Mouse (Mus musculus) neural tube, embryonic 12.5 days (tissue): Measurements from ENCODE around the gene Marcksl1. TPM values are rescaled to one million over a fixed set of nuclear protein-coding genes. Genes with fewer than 3 reads are reported as not detected.

Experiments
- microRNA-seq: library from miRNA; unstranded; fragments of <30 nt; microRNA quantifications from one replicate; pipeline ENCODE4, GENCODE M21; 2017
- polyA plus RNA-seq: library from polyadenylated mRNA; unstranded; fragments of >200 nt; fragmentation: Nextera tagmentation; extraction: Ambion mirVana; gene quantifications from 2 replicates; pipeline ENCODE4 v1.2.1, GENCODE M21; 2016

Gene Marcksl1
- polyA plus RNA-seq, 1 experiment from 2014 or later, result 2,122 TPM

Small RNA genes within 50 kb of the gene (microRNA-seq; reads per million reads assigned to microRNA genes)
- not detected for gene Mir8119

Other genes starting within 250 kb of the Marcksl1 start
- 1.7 and 1.9 TPM in 2 replicates for gene Sync, start 226.0 kb upstream of the Marcksl1 start, polyA plus RNA-seq
- 451 and 469 TPM in 2 replicates for gene Rbbp4, start 178.2 kb upstream of the Marcksl1 start, polyA plus RNA-seq
- 34.2 and 38.0 TPM in 2 replicates for gene Zbtb8os, start 177.9 kb upstream of the Marcksl1 start, polyA plus RNA-seq
- gene Zbtb8a, start 135.5 kb upstream of the Marcksl1 start, polyA plus RNA-seq, result 12.5 and 15.4 TPM in 2 replicates
- 4.9 and 5.0 TPM in 2 replicates for gene Zbtb8b, start 72.7 kb upstream of the Marcksl1 start, polyA plus RNA-seq
- gene Bsdc1, start 52.0 kb upstream of the Marcksl1 start, polyA plus RNA-seq, result 31.9 and 33.1 TPM in 2 replicates
- not detected in 2 replicates for gene Tssk3, start 22.6 kb upstream of the Marcksl1 start, polyA plus RNA-seq
- not detected in 2 replicates for gene Fam229a, start 22.4 kb upstream of the Marcksl1 start, polyA plus RNA-seq
- gene Hdac1, start 29.1 kb downstream of the Marcksl1 start, polyA plus RNA-seq, result 179 and 192 TPM in 2 replicates
- gene Lck, start 60.1 kb downstream of the Marcksl1 start, polyA plus RNA-seq, result 7.8 and 8.0 TPM in 2 replicates
- gene Fam167b, start 65.0 kb downstream of the Marcksl1 start, polyA plus RNA-seq, result 1.5 and 2.2 TPM in 2 replicates
- gene Eif3i, start 87.1 kb downstream of the Marcksl1 start, polyA plus RNA-seq, result 200 and 208 TPM in 2 replicates
- gene Tmem234, start 87.1 kb downstream of the Marcksl1 start, polyA plus RNA-seq, result 175 and 183 TPM in 2 replicates
- gene Dcdc2b, start 100.7 kb downstream of the Marcksl1 start, polyA plus RNA-seq, result 3.1 and 3.3 TPM in 2 replicates
- gene Iqcc, start 105.5 kb downstream of the Marcksl1 start, polyA plus RNA-seq, result 32.5 and 32.6 TPM in 2 replicates
- gene Ccdc28b, start 110.4 kb downstream of the Marcksl1 start, polyA plus RNA-seq, result 103 and 107 TPM in 2 replicates
- 77.6 and 83.5 TPM in 2 replicates for gene Txlna, start 127.5 kb downstream of the Marcksl1 start, polyA plus RNA-seq
- 16.3 and 16.6 TPM in 2 replicates for gene Kpna6, start 159.2 kb downstream of the Marcksl1 start, polyA plus RNA-seq
- gene Tmem39b, start 183.3 kb downstream of the Marcksl1 start, polyA plus RNA-seq, result 16.0 and 16.8 TPM in 2 replicates
- 211 and 212 TPM in 2 replicates for gene Khdrbs1, start 228.7 kb downstream of the Marcksl1 start, polyA plus RNA-seq